Mouse (Mus musculus) left cerebral cortex, adult 9 months (tissue): Measurements from ENCODE around the gene Iqschfp.

Source experiments
- DNase-seq, 2 experiments: peaks; one replicate each; pipeline ENCODE4 v3.0.0; 2022; ENCODE audit warnings: low spot score in 2 of 2

Iqschfp gene

GRCm38 (mm10) chr3:68526416-68526815 is 634.4 kb downstream of the Iqschfp start:
- DNase-seq, result no peak

GRCm38 (mm10) chr3:68527182-68527581 is 635.1 kb downstream of the Iqschfp start:
- DNase-seq, result no peak

GRCm38 (mm10) chr3:68531908-68532307 is 639.9 kb downstream of the Iqschfp start:
- no peak for DNase-seq

- no peak for DNase-seq
These were observed 642.6 kb downstream of the Iqschfp start for GRCm38 (mm10) chr3:68534571-68535051.

- DNase-seq, result no peak
These were observed 643.2 kb downstream of the Iqschfp start for GRCm38 (mm10) chr3:68535160-68535728.

GRCm38 (mm10) chr3:68536071-68536470 is 644.0 kb downstream of the Iqschfp start:
- DNase-seq, result no peak

- no peak for DNase-seq
These were observed 649.7 kb downstream of the Iqschfp start for GRCm38 (mm10) chr3:68541688-68542087.

GRCm38 (mm10) chr3:68542944-68543501 is 651.0 kb downstream of the Iqschfp start:
- peak; percentile 59 to 71 for DNase-seq

- DNase-seq, result no peak
These were observed 652.8 kb downstream of the Iqschfp start for GRCm38 (mm10) chr3:68544811-68545210.

GRCm38 (mm10) chr3:68545898-68546297 is 653.9 kb downstream of the Iqschfp start:
- no peak for DNase-seq

GRCm38 (mm10) chr3:68555087-68555662 is 663.1 kb downstream of the Iqschfp start:
- DNase-seq, result no peak

- DNase-seq, result no peak
These were observed 664.9 kb downstream of the Iqschfp start for GRCm38 (mm10) chr3:68556891-68557290.

GRCm38 (mm10) chr3:68558744-68559143 is 666.7 kb downstream of the Iqschfp start:
- no peak for DNase-seq

GRCm38 (mm10) chr3:68560057-68560456 is 668.0 kb downstream of the Iqschfp start:
- DNase-seq, result no peak

GRCm38 (mm10) chr3:68562838-68563237 is 670.8 kb downstream of the Iqschfp start:
- no peak for DNase-seq

GRCm38 (mm10) chr3:68563922-68564321 is 671.9 kb downstream of the Iqschfp start:
- no peak for DNase-seq

- no peak for DNase-seq
These were observed 673.1 kb downstream of the Iqschfp start for GRCm38 (mm10) chr3:68564978-68565674.

GRCm38 (mm10) chr3:68565675-68566055 is 673.6 kb downstream of the Iqschfp start:
- DNase-seq, result no peak

GRCm38 (mm10) chr3:68567581-68567980 is 675.5 kb downstream of the Iqschfp start:
- no peak for DNase-seq

- DNase-seq, result no peak
These were observed 676.1 kb downstream of the Iqschfp start for GRCm38 (mm10) chr3:68568149-68568548.

- no peak for DNase-seq
These were observed 676.7 kb downstream of the Iqschfp start for GRCm38 (mm10) chr3:68568716-68569115.

- no peak for DNase-seq
These were observed 678.3 kb downstream of the Iqschfp start for GRCm38 (mm10) chr3:68570319-68570718.
